Mouse (Mus musculus) retina, embryonic 14.5 days (tissue): ENCODE data around the gene Olfr1347.
A peak's percentile ranks its signal among the peaks of the same experiment; 100 is the strongest.
"Not testable (repeated sequence)": the region's sequence is repeated elsewhere in the genome, so short reads cannot be mapped to it uniquely, and the experiment has no call there.

Experiments used
- DNase-seq: peaks from one replicate; pipeline ENCODE4 v3.0.0-alpha.2; 2015; ENCODE audit warnings: low spot score

Gene Olfr1347

GRCm38 (mm10) chr7:6499655-6500054 is at the start of gene Olfr1347:
Olfr1347 (minus strand) TSS chr7:6499755.
- no peak for DNase-seq

- peak; percentile 4 for DNase-seq
Observed at GRCm38 (mm10) chr7:6526141-6526540, 26.6 kb upstream of the Olfr1347 start.

- no peak for DNase-seq
Observed at GRCm38 (mm10) chr7:6525001-6525400, 25.4 kb upstream of the Olfr1347 start.

GRCm38 (mm10) chr7:6522850-6523249 is 23.3 kb upstream of the Olfr1347 start, which contains the start of gene Olfr1349:
Olfr1349 (minus strand) TSS chr7:6522950.
- DNase-seq = no peak

DNA sequence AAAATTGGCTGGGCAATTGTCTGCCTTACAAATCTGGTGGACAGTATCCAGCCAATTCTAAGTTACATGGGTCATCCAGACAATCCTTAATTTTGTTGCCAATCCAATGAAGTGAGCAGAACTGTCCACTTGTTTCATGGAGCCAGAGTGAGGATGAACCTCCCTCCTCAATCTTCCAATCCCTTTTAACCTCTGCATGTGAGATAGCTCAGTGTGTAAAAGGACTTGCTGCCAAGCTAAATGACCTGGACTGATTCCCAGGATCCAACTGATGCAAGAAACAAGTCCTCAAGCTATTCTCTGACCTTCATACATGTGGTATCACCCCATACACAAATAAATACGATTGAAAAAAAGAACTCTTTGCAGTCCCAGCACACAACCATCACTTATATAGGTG is 22.1 kb upstream of the Olfr1347 start:
- no peak for DNase-seq

- DNase-seq = no peak
Observed at GRCm38 (mm10) chr7:6508648-6509047, 9.1 kb upstream of the Olfr1347 start, which contains the start of gene Olfr1348. Olfr1348 (minus strand) TSS chr7:6508748.

DNA sequence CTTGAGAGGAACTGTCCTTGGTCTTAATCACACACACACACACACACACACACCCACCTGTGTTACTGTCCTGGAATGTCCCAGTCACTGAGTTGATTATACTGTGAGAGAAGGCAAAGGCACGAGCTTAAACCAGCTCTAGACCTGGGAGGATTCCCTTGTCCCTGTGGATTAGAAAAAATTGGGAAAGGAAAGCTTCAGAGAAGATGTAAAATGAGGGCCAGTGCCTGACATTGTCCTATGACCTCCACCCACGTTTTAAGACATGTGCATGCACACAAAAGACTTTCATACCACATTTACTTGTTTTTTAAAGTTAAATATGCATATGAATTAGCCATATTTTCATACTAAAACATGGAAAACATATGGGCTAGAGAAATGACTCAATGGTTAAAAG is 12.7 kb downstream of the Olfr1347 start, which contains the start of gene Olfr5:
Olfr5 (minus strand) TSS at position 101 of the 400 bp plus-strand sequence.
- no peak for DNase-seq

DNA sequence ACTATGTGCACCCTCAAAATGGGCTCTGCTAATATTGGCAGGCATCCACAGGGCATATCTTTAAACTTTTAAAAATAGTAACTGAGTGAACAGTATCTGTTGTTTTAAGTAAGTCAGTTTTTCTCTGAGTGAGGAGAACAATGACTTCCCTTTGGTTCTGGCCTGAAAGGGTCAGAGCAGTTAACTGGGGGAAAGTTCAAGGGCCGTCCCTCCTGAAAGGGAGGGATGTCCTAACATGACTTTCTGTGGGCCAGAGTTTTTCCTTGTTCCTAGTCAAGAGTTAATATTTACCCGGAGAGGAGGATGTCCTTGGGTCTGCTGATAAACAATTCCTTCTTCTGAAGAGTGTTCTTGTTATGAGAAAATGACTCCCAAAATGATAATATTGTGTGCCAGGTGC is 21.9 kb downstream of the Olfr1347 start:
- DNase-seq = not testable (repeated sequence)

- no peak for DNase-seq
Observed at GRCm38 (mm10) chr7:6466951-6467350, 32.6 kb downstream of the Olfr1347 start, which contains the start of gene Olfr1346. Olfr1346 (plus strand) TSS chr7:6467101.

GRCm38 (mm10) chr7:6456399-6456798 is 43.2 kb downstream of the Olfr1347 start:
- no peak for DNase-seq

GRCm38 (mm10) chr7:6455868-6456267 is 43.7 kb downstream of the Olfr1347 start, which contains the start of gene Olfr1336:
Olfr1336 (plus strand) TSS chr7:6456168.
- DNase-seq = no peak

- DNase-seq = no peak
Observed at GRCm38 (mm10) chr7:6447771-6448170, 51.8 kb downstream of the Olfr1347 start.

GRCm38 (mm10) chr7:6441173-6441572 is 58.4 kb downstream of the Olfr1347 start:
- DNase-seq = no peak

GRCm38 (mm10) chr7:6438388-6438787 is 61.2 kb downstream of the Olfr1347 start, which contains the start of gene Olfr1344:
Olfr1344 (plus strand) TSS chr7:6438688.
- DNase-seq = no peak
